Mouse (Mus musculus): ENCODE results near the gene Pgc. TPM values are rescaled to one million over a fixed set of nuclear protein-coding genes. Genes with fewer than 3 reads are reported as not detected.

Gene Pgc
- polyA plus RNA-seq, 1 experiment from 2014 or later = not detected

- ATAC-seq (ENCODE audit: low read depth) (no peak; the same call in 1 of the 2 replicates), DNase-seq (ENCODE audit: low spot score) (no peak)
- 38% methylated on average over 25 of the region's 28 CpGs for WGBS
- Histone ChIP-seq H3K27ac (replicated peaks; ENCODE audit: low read depth, low read length) (no peak overlapping the region), H3K36me3 (ENCODE audit: control insufficient read depth, insufficient read depth, low read length) (peaks cover 45% of the 10 kb centered on the region), H3K4me2 (ENCODE audit: low read depth, low read length) (peak overlapping the region; percentile 4; the same call in 1 of the 2 replicates), H3K4me1 (ENCODE audit: control insufficient read depth, insufficient read depth, low read length) (no peaks in the 10 kb centered on the region), H3K9ac (ENCODE audit: low read depth, low read length) (no peak overlapping the region; the same call in 1 of the 2 replicates), H3K27me3 (replicated peaks; ENCODE audit: control insufficient read depth, insufficient read depth, low read length) (no peaks in the 10 kb centered on the region), H3K9me3 (ENCODE audit: control insufficient read depth, low read length) (no peaks in the 10 kb centered on the region), H3K4me3 (ENCODE audit: low read depth, low read length) (no peak overlapping the region)
Measured at GRCm38 (mm10) chr17:47702548-47703345, 23.9 kb upstream of the Pgc start.

- no peak overlapping the region for H3K4me3 ChIP-seq (ENCODE audit: low read depth, low read length)
- whole genome bisulfite sequencing = 40% methylated on average over 15 of the region's 20 CpGs
- no peak overlapping the region for H3K27ac ChIP-seq (replicated peaks; ENCODE audit: low read depth, low read length)
- H3K4me2 ChIP-seq (ENCODE audit: low read depth, low read length) = no peak overlapping the region
- H3K4me1 ChIP-seq (ENCODE audit: control insufficient read depth, insufficient read depth, low read length) = no peaks in the 10 kb centered on the region
- DNase-seq (ENCODE audit: low spot score) (no peak), ATAC-seq (ENCODE audit: low read depth) (no peak)
- H3K27me3 ChIP-seq (replicated peaks; ENCODE audit: control insufficient read depth, insufficient read depth, low read length) = no peaks in the 10 kb centered on the region
- no peaks in the 10 kb centered on the region for H3K9me3 ChIP-seq (ENCODE audit: control insufficient read depth, low read length)
- peaks cover 42% of the 10 kb centered on the region for H3K36me3 ChIP-seq (ENCODE audit: control insufficient read depth, insufficient read depth, low read length)
- no peak overlapping the region for H3K9ac ChIP-seq (ENCODE audit: low read depth, low read length)
Measured at GRCm38 (mm10) chr17:47703556-47703955, 23.1 kb upstream of the Pgc start.

GRCm38 (mm10) chr17:47704692-47705091 is 21.9 kb upstream of the Pgc start:
- DNase-seq (ENCODE audit: low spot score) (no peak), ATAC-seq (ENCODE audit: low read depth) (no peak)
- whole genome bisulfite sequencing = 79% methylated on average over 4 of the region's 4 CpGs
- H3K27ac ChIP-seq (replicated peaks; ENCODE audit: low read depth, low read length) = no peak overlapping the region
- no peaks in the 10 kb centered on the region for H3K4me1 ChIP-seq (ENCODE audit: control insufficient read depth, insufficient read depth, low read length)
- no peak overlapping the region for H3K4me2 ChIP-seq (ENCODE audit: low read depth, low read length)
- H3K4me3 ChIP-seq (ENCODE audit: low read depth, low read length) = no peak overlapping the region
- no peaks in the 10 kb centered on the region for H3K9me3 ChIP-seq (ENCODE audit: control insufficient read depth, low read length)
- peaks cover 39% of the 10 kb centered on the region for H3K36me3 ChIP-seq (ENCODE audit: control insufficient read depth, insufficient read depth, low read length)
- H3K27me3 ChIP-seq (replicated peaks; ENCODE audit: control insufficient read depth, insufficient read depth, low read length) = no peaks in the 10 kb centered on the region
- H3K9ac ChIP-seq (ENCODE audit: low read depth, low read length) = no peak overlapping the region

- H3K4me2 ChIP-seq (ENCODE audit: low read depth, low read length) = no peak overlapping the region
- no peak overlapping the region for H3K4me3 ChIP-seq (ENCODE audit: low read depth, low read length)
- no peaks in the 10 kb centered on the region for H3K4me1 ChIP-seq (ENCODE audit: control insufficient read depth, insufficient read depth, low read length)
- no peak; the same call in 1 of the 2 replicates for ATAC-seq (ENCODE audit: low read depth)
- H3K36me3 ChIP-seq (ENCODE audit: control insufficient read depth, insufficient read depth, low read length) = peaks cover 26% of the 10 kb centered on the region
- H3K27me3 ChIP-seq (replicated peaks; ENCODE audit: control insufficient read depth, insufficient read depth, low read length) = no peaks in the 10 kb centered on the region
- no peak overlapping the region for H3K9ac ChIP-seq (ENCODE audit: low read depth, low read length)
- no peak overlapping the region for H3K27ac ChIP-seq (replicated peaks; ENCODE audit: low read depth, low read length)
- DNase-seq (ENCODE audit: low spot score) = peak; percentile 35
- WGBS = 50% methylated on average over 1 of the region's 1 CpGs
- H3K9me3 ChIP-seq (ENCODE audit: control insufficient read depth, low read length) = no peaks in the 10 kb centered on the region
Measured at GRCm38 (mm10) chr17:47706196-47706595, 20.4 kb upstream of the Pgc start.

GRCm38 (mm10) chr17:47707961-47708360 is 18.7 kb upstream of the Pgc start:
- WGBS = 74% methylated on average over 3 of the region's 3 CpGs
- no peak for DNase-seq (ENCODE audit: low spot score)

GRCm38 (mm10) chr17:47708972-47709371 is 17.7 kb upstream of the Pgc start:
- H3K27me3 ChIP-seq (replicated peaks; ENCODE audit: control insufficient read depth, insufficient read depth, low read length) = no peaks in the 10 kb centered on the region
- H3K27ac ChIP-seq (replicated peaks; ENCODE audit: low read depth, low read length) = no peak overlapping the region
- 70% methylated on average over 4 of the region's 4 CpGs for WGBS
- H3K36me3 ChIP-seq (ENCODE audit: control insufficient read depth, insufficient read depth, low read length) = no peaks in the 10 kb centered on the region
- no peak overlapping the region for H3K4me2 ChIP-seq (ENCODE audit: low read depth, low read length)
- H3K4me3 ChIP-seq (ENCODE audit: low read depth, low read length) = no peak overlapping the region
- no peak for ATAC-seq (ENCODE audit: low read depth)
- no peak overlapping the region for H3K9ac ChIP-seq (ENCODE audit: low read depth, low read length)
- H3K9me3 ChIP-seq (ENCODE audit: control insufficient read depth, low read length) = no peaks in the 10 kb centered on the region
- no peak for DNase-seq (ENCODE audit: low spot score)
- no peaks in the 10 kb centered on the region for H3K4me1 ChIP-seq (ENCODE audit: control insufficient read depth, insufficient read depth, low read length)

More at GRCm38 (mm10) chr17:47707961-47708360, 18.7 kb upstream of the Pgc start:
- no peak for ATAC-seq (ENCODE audit: low read depth)
- Histone ChIP-seq H3K27me3 (replicated peaks; ENCODE audit: control insufficient read depth, insufficient read depth, low read length) (no peaks in the 10 kb centered on the region), H3K4me2 (ENCODE audit: low read depth, low read length) (no peak overlapping the region), H3K9me3 (ENCODE audit: control insufficient read depth, low read length) (no peaks in the 10 kb centered on the region), H3K9ac (ENCODE audit: low read depth, low read length) (no peak overlapping the region), H3K4me1 (ENCODE audit: control insufficient read depth, insufficient read depth, low read length) (no peaks in the 10 kb centered on the region), H3K27ac (replicated peaks; ENCODE audit: low read depth, low read length) (no peak overlapping the region), H3K4me3 (ENCODE audit: low read depth, low read length) (no peak overlapping the region), H3K36me3 (ENCODE audit: control insufficient read depth, insufficient read depth, low read length) (0 out of 2 replicates have a peak, but pooled peaks cover 9% of the 10 kb centered on the region)

GRCm38 (mm10) chr17:47710036-47710435 is 16.6 kb upstream of the Pgc start:
- 66% methylated on average over 3 of the region's 3 CpGs for WGBS

GRCm38 (mm10) chr17:47711883-47712282 is 14.8 kb upstream of the Pgc start:
- Histone ChIP-seq H3K9me3 (ENCODE audit: control insufficient read depth, low read length) (no peaks in the 10 kb centered on the region), H3K27me3 (replicated peaks; ENCODE audit: control insufficient read depth, insufficient read depth, low read length) (no peaks in the 10 kb centered on the region), H3K4me1 (ENCODE audit: control insufficient read depth, insufficient read depth, low read length) (no peaks in the 10 kb centered on the region), H3K36me3 (ENCODE audit: control insufficient read depth, insufficient read depth, low read length) (no peaks in the 10 kb centered on the region), H3K9ac (ENCODE audit: low read depth, low read length) (no peak overlapping the region), H3K4me3 (ENCODE audit: low read depth, low read length) (no peak overlapping the region), H3K27ac (replicated peaks; ENCODE audit: low read depth, low read length) (no peak overlapping the region), H3K4me2 (ENCODE audit: low read depth, low read length) (no peak overlapping the region)
- no peak for ATAC-seq (ENCODE audit: low read depth)
- no peak for DNase-seq (ENCODE audit: low spot score)
- WGBS = 78% methylated on average over 6 of the region's 6 CpGs

More at GRCm38 (mm10) chr17:47710036-47710435, 16.6 kb upstream of the Pgc start:
- Histone ChIP-seq H3K9ac (ENCODE audit: low read depth, low read length) (no peak overlapping the region), H3K4me1 (ENCODE audit: control insufficient read depth, insufficient read depth, low read length) (no peaks in the 10 kb centered on the region), H3K9me3 (ENCODE audit: control insufficient read depth, low read length) (no peaks in the 10 kb centered on the region), H3K36me3 (ENCODE audit: control insufficient read depth, insufficient read depth, low read length) (no peaks in the 10 kb centered on the region), H3K4me3 (ENCODE audit: low read depth, low read length) (no peak overlapping the region), H3K4me2 (ENCODE audit: low read depth, low read length) (no peak overlapping the region), H3K27me3 (replicated peaks; ENCODE audit: control insufficient read depth, insufficient read depth, low read length) (no peaks in the 10 kb centered on the region), H3K27ac (replicated peaks; ENCODE audit: low read depth, low read length) (no peak overlapping the region)
- no peak for DNase-seq (ENCODE audit: low spot score)
- ATAC-seq (ENCODE audit: low read depth) = no peak

All from embryonic facial prominence, embryonic 14.5 days (tissue).